Mouse (Mus musculus) embryonic facial prominence, embryonic 10.5 days (tissue): Measurements from ENCODE around the gene Lnp1. TPM values are rescaled to one million over a fixed set of nuclear protein-coding genes. Genes with fewer than 3 reads are reported as not detected.

Experiments
- DNase-seq: peaks from one replicate; pipeline ENCODE4 v3.0.0-alpha.2; 2017; ENCODE audit warnings: low spot score
- H3K27ac ChIP-seq: fragments of 300-500 bp; sonication (generic); replicated peaks from 2 replicates; pipeline ENCODE4 v1.5.1; 2016; ENCODE audit warnings: mild to moderate bottlenecking
- H3K27me3 ChIP-seq: fragments of 300-500 bp; sonication (generic); replicated peaks from 2 replicates; pipeline ENCODE4 v1.6.1; 2016; ENCODE audit warnings: low read depth, mild to moderate bottlenecking; ENCODE audit not compliant: poor library complexity, severe bottlenecking
- H3K36me3 ChIP-seq: fragments of 300-500 bp; sonication (generic); replicated peaks from 2 replicates; pipeline ENCODE4 v1.6.1; 2016; ENCODE audit warnings: mild to moderate bottlenecking, moderate library complexity
- H3K4me1 ChIP-seq: fragments of 300-500 bp; sonication (generic); 2 replicates; pipeline ENCODE4 v1.6.1; 2016
- H3K4me3 ChIP-seq: fragments of 300-500 bp; sonication (generic); 2 replicates; pipeline ENCODE4 v1.5.1; 2016; ENCODE audit warnings: mild to moderate bottlenecking, moderate library complexity
- H3K9me3 ChIP-seq: fragments of 300-500 bp; sonication (generic); 2 replicates; pipeline ENCODE4 v1.6.1; 2016; ENCODE audit warnings: mild to moderate bottlenecking
- WGBS: fragments of 180-500 bp; shearing (Covaris S2); methylation state at CpG from one replicate; pipeline ENCODE4 v1.1.7; 2016; 5-methylcytosine and 5-hydroxymethylcytosine counted together
- polyA plus RNA-seq: library from polyadenylated mRNA; unstranded; fragments of >200 nt; fragmentation: Nextera tagmentation; extraction: Ambion mirVana; gene quantifications from 2 replicates; pipeline ENCODE4 v1.2.1, GENCODE M21; 2016

Gene Lnp1
- polyA plus RNA-seq, 1 experiment from 2014 or later: not detected

DNA sequence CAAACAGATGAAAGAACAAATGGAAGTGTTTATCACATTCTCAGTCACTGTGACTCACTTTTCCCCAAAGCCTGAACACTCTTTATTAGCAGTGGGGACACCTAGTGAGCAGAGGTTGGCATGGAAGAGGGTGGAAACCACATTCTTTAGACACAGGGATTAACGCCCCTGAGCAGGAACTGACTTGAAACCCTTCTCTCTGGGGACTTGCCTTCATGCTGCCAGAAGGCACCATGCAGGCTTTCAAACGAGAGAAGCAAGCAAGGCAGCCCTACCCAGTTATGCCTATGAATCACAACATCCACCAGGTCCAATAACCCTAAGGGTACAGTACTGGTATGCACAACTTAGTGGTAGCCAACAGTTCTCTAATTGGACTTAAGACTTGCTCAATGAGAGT, 54.5 kb downstream of the Lnp1 start:
- Histone ChIP-seq H3K4me1 (no peaks in the 10 kb centered on the region; the same call in 1 of the 2 replicates), H3K4me3 (no peak overlapping the region), H3K27ac (no peak overlapping the region), H3K9me3 (no peaks in the 10 kb centered on the region), H3K36me3 (no peaks in the 10 kb centered on the region), H3K27me3 (no peaks in the 10 kb centered on the region)
- DNase-seq: no peak
- WGBS: 24% methylated on average over 2 of the region's 2 CpGs

DNA sequence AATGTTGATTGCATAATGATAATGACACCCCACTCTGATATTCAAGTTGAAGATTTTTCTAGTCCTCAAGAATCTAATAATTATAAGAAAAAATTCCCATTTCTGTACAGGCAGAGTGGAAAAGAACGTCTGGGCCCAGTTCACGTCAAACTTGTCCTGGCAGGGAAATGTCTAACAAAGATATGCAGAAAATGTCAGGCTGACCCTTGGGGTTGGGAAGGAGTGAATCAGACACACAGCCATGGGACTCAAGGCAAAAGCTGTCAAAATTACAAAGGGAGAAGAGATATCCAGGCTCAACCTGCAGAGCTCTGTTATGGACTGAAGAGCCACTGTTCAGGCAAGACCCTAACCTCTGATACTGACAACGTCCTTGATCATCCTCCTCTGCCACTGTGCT, 57.4 kb downstream of the Lnp1 start:
- WGBS: 76% methylated on average over 3 of the region's 3 CpGs
- H3K9me3 ChIP-seq: no peaks in the 10 kb centered on the region
- no peaks in the 10 kb centered on the region; the same call in 1 of the 2 replicates for H3K4me1 ChIP-seq
- H3K27ac ChIP-seq: no peak overlapping the region
- H3K4me3 ChIP-seq: no peak overlapping the region
- no peaks in the 10 kb centered on the region for H3K36me3 ChIP-seq
- no peak for DNase-seq
- H3K27me3 ChIP-seq: no peaks in the 10 kb centered on the region

DNA sequence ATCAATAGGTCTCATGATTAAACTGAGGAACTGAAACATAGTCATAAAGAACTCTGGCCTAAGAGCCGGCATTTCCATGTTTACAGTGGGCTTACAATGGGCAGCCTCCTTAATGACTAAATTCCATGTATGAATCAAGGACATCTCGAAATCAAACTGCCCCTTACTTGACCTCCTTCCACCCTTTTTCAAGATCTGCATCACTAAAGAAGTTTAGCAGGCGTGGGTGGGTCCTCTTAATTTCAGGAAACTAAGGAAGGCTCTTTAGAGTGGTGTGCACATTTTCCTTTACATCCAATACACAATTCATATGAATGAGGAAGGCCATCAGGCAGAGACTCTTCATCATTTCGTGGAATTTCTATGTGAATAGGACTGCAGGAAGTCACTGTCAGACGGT, 59.5 kb downstream of the Lnp1 start:
- no peaks in the 10 kb centered on the region for H3K27me3 ChIP-seq
- no peak for DNase-seq
- 81% methylated on average over 5 of the region's 5 CpGs for WGBS
- no peaks in the 10 kb centered on the region; the same call in 1 of the 2 replicates for H3K4me1 ChIP-seq
- H3K36me3 ChIP-seq: no peaks in the 10 kb centered on the region
- no peaks in the 10 kb centered on the region for H3K9me3 ChIP-seq
- H3K4me3 ChIP-seq: no peak overlapping the region
- no peak overlapping the region for H3K27ac ChIP-seq

DNA sequence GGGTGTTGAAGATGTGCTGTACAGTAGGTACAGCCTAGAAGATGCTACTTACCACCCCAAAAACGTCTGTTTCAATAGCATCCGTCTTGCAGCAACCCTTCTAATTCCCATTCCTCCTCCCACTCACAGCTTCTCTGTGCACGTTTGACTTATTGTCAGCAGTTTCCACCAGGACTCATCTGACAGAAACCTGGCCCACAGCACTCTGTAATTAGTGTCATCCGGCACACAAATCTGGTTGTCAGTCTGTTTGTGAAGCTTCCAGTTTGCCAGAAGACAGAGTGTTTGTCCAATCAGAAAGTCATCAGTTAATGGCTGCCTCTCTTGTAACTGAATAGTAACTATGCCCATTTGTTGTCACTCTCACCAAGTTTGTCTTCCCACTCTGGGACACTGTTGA, 60.3 kb downstream of the Lnp1 start:
- Histone ChIP-seq H3K4me1 (no peaks in the 10 kb centered on the region), H3K4me3 (no peak overlapping the region), H3K9me3 (no peaks in the 10 kb centered on the region), H3K36me3 (no peaks in the 10 kb centered on the region), H3K27ac (no peak overlapping the region), H3K27me3 (no peaks in the 10 kb centered on the region)
- 85% methylated on average over 4 of the region's 4 CpGs for WGBS
- DNase-seq: no peak

Other genes with a start within 250 kb of the Lnp1 start
- 159 and 168 TPM in 2 replicates for gene Tfg, start 210.6 kb downstream of the Lnp1 start, polyA plus RNA-seq
- not detected in 2 replicates for gene Adgrg7, start 132.2 kb downstream of the Lnp1 start, polyA plus RNA-seq
- 5.3 and 8.8 TPM in 2 replicates for gene Tmem45a, start 41.9 kb downstream of the Lnp1 start, polyA plus RNA-seq
- gene Tmem45a2, start 143.3 kb upstream of the Lnp1 start, polyA plus RNA-seq: not detected in 2 replicates
- gene Tomm70a, start 193.6 kb upstream of the Lnp1 start, polyA plus RNA-seq: 50.0 and 50.3 TPM in 2 replicates
- gene Nit2, start 239.3 kb upstream of the Lnp1 start, polyA plus RNA-seq: 62.2 and 68.1 TPM in 2 replicates